Mouse (Mus musculus) heart, embryonic 10.5 days (tissue): ENCODE results near the gene Ccni. TPM values are rescaled to one million over a fixed set of nuclear protein-coding genes. Genes with fewer than 3 reads are reported as not detected.
A peak's percentile ranks its signal among the peaks of the same experiment; 100 is the strongest.

Source experiments
- DNase-seq: peaks from one replicate; pipeline ENCODE4 v3.0.0-alpha.2; 2017; ENCODE audit warnings: low spot score
- H3K27ac ChIP-seq: fragments of 300-500 bp; sonication (generic); 2 replicates; pipeline ENCODE4 v1.5.1; 2016; ENCODE audit warnings: mild to moderate bottlenecking
- H3K27me3 ChIP-seq: fragments of 300-500 bp; sonication (generic); 2 replicates; pipeline ENCODE4 v1.6.1; 2016; ENCODE audit warnings: mild to moderate bottlenecking; ENCODE audit not compliant: poor library complexity, insufficient read depth, severe bottlenecking
- H3K36me3 ChIP-seq: fragments of 300-500 bp; sonication (generic); 2 replicates; pipeline ENCODE4 v1.6.1; 2016; ENCODE audit warnings: mild to moderate bottlenecking, moderate library complexity
- H3K4me1 ChIP-seq: fragments of 300-500 bp; sonication (generic); 2 replicates; pipeline ENCODE4 v1.6.1; 2016; ENCODE audit warnings: mild to moderate bottlenecking
- H3K4me3 ChIP-seq: fragments of 300-500 bp; sonication (generic); 2 replicates; pipeline ENCODE4 v1.5.1; 2016; ENCODE audit warnings: mild to moderate bottlenecking, moderate library complexity
- H3K9me3 ChIP-seq: fragments of 300-500 bp; sonication (generic); 2 replicates; pipeline ENCODE4 v1.6.1; 2016; ENCODE audit warnings: mild to moderate bottlenecking, moderate library complexity
- WGBS: fragments of 180-500 bp; shearing (Covaris S2); methylation state at CpG from one replicate; pipeline ENCODE4 v1.1.7; 2016; 5-methylcytosine and 5-hydroxymethylcytosine counted together
- polyA plus RNA-seq: library from polyadenylated mRNA; unstranded; fragments of >200 nt; fragmentation: Nextera tagmentation; extraction: Ambion mirVana; gene quantifications from 2 replicates; pipeline ENCODE4 v1.2.1, GENCODE M21; 2016

Gene Ccni
- polyA plus RNA-seq, 1 experiment from 2014 or later, result 81.4 TPM

DNA sequence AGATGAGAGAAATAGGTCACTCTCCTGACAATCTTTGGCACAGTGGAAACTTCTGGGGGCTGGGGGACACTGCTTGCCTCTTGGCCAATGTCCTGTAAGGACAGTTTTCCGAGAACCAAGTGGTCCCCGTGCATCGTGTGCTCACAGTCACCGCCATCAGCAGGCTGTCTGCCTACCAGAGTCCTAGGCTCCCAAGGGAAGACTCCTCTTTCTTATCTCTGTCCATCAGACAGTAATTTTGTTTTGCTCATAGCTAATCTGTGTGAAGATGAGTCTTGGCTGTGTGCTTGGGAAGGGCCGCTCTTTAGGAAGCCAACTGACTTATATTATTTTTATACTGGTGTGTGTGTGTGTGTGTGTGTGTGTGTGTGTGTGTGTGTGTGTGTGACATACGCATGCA, 60.8 kb downstream of the Ccni start:
- Histone ChIP-seq H3K4me3 (no peak overlapping the region), H3K36me3 (peaks cover 32% of the 10 kb centered on the region), H3K9me3 (no peaks in the 10 kb centered on the region), H3K4me1 (peaks cover 57% of the 10 kb centered on the region), H3K27me3 (no peaks in the 10 kb centered on the region), H3K27ac (no peak overlapping the region)
- WGBS, result 81% methylated on average over 6 of the region's 6 CpGs
- no peak for DNase-seq

DNA sequence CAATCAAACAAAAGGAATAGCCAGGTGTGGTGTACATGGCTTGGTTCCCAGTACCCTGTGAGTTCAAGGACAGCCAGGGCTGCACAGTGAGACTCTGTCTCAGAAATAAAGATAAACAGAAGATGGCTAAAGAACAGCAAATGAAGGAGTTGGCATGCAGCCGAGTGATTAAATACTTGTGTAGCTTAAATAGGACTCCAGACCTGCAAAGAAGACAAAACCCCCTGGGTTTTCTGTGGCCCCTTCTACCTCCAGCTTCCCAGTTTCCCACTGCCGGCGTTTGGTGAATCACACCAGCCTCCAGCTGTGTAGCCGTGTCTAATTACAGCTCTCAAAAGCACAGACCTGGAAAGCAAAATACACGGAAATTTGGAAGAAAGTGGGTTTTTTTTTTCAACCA, 61.4 kb downstream of the Ccni start:
- WGBS, result 62% methylated on average over 5 of the region's 5 CpGs
- H3K4me3 ChIP-seq, result no peak overlapping the region
- H3K4me1 ChIP-seq, result peaks cover 51% of the 10 kb centered on the region
- H3K9me3 ChIP-seq, result no peaks in the 10 kb centered on the region
- no peak overlapping the region for H3K27ac ChIP-seq
- DNase-seq, result no peak
- H3K27me3 ChIP-seq, result no peaks in the 10 kb centered on the region
- peaks cover 37% of the 10 kb centered on the region for H3K36me3 ChIP-seq

- Histone ChIP-seq H3K27me3 (no peaks in the 10 kb centered on the region), H3K36me3 (peaks cover 51% of the 10 kb centered on the region), H3K4me3 (no peak overlapping the region), H3K9me3 (no peaks in the 10 kb centered on the region), H3K27ac (peak overlapping the region; percentile 22; the same call in 1 of the 2 replicates), H3K4me1 (peaks cover 42% of the 10 kb centered on the region)
- DNase-seq, result no peak
- WGBS, result 33% methylated on average over 12 of the region's 12 CpGs
These were observed 62.8 kb downstream of the Ccni start for GRCm38 (mm10) chr5:93143360-93144091.

GRCm38 (mm10) chr5:93140747-93141146, 65.5 kb downstream of the Ccni start:
- Histone ChIP-seq H3K27me3 (no peaks in the 10 kb centered on the region), H3K27ac (no peak overlapping the region), H3K4me3 (no peak overlapping the region), H3K36me3 (peaks cover 48% of the 10 kb centered on the region), H3K4me1 (peaks cover 40% of the 10 kb centered on the region), H3K9me3 (no peaks in the 10 kb centered on the region)
- WGBS, result 83% methylated on average over 5 of the region's 5 CpGs
- no peak for DNase-seq

DNA sequence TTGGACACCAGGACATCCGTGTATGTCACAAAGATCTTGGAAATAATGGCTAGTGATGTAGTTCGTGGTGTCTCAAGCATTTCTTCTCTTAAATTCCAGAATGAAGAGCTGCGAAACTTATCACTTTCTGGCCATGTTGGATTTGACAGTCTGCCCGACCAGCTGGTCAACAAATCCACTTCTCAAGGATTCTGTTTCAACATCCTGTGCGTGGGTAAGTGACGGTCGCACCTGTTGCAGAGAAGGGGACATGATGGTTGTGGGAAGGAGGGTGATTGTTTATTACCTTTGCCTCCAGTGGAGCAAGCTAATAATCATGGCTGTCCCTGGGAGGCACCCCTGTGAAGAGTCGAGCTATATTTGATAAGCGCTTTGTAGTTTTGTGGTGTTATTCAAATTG, 66.9 kb downstream of the Ccni start:
- DNase-seq, result no peak
- Histone ChIP-seq H3K9me3 (no peaks in the 10 kb centered on the region), H3K4me1 (peaks cover 47% of the 10 kb centered on the region), H3K4me3 (no peak overlapping the region), H3K27me3 (no peaks in the 10 kb centered on the region), H3K27ac (no peak overlapping the region), H3K36me3 (peaks cover 48% of the 10 kb centered on the region)
- 91% methylated on average over 9 of the region's 9 CpGs for WGBS

GRCm38 (mm10) chr5:93136956-93137586, 69.2 kb downstream of the Ccni start:
- WGBS, result 39% methylated on average over 5 of the region's 5 CpGs
- peak; percentile 87 for DNase-seq
- Histone ChIP-seq H3K9me3 (no peaks in the 10 kb centered on the region), H3K27ac (peak overlapping the region; percentile 87), H3K4me1 (peaks cover 54% of the 10 kb centered on the region), H3K27me3 (no peaks in the 10 kb centered on the region), H3K4me3 (peak overlapping the region; percentile 36; the same call in 1 of the 2 replicates), H3K36me3 (peaks cover 42% of the 10 kb centered on the region)

GRCm38 (mm10) chr5:93135368-93136107, 70.8 kb downstream of the Ccni start:
- peaks cover 64% of the 10 kb centered on the region for H3K4me1 ChIP-seq
- H3K27ac ChIP-seq, result peak overlapping the region; percentile 56; the same call in 1 of the 2 replicates
- no peaks in the 10 kb centered on the region for H3K27me3 ChIP-seq
- no peak overlapping the region for H3K4me3 ChIP-seq
- H3K36me3 ChIP-seq, result peaks cover 27% of the 10 kb centered on the region
- WGBS, result 64% methylated on average over 10 of the region's 10 CpGs
- H3K9me3 ChIP-seq, result no peaks in the 10 kb centered on the region
- DNase-seq, result no peak

- Histone ChIP-seq H3K27ac (peak overlapping the region; percentile 32; the same call in 1 of the 2 replicates), H3K36me3 (peaks cover 8% of the 10 kb centered on the region), H3K4me1 (peaks cover 83% of the 10 kb centered on the region), H3K4me3 (no peak overlapping the region), H3K27me3 (no peaks in the 10 kb centered on the region), H3K9me3 (no peaks in the 10 kb centered on the region)
- DNase-seq, result no peak
- WGBS, result 58% methylated on average over 10 of the region's 10 CpGs
These were observed 72.7 kb downstream of the Ccni start for GRCm38 (mm10) chr5:93133445-93134244.

Other genes with a start within 250 kb of the Ccni start
- gene Sowahb, start 161.5 kb downstream of the Ccni start, polyA plus RNA-seq, result 0.73 and 1.2 TPM in 2 replicates
- gene Sept11, start 113.1 kb downstream of the Ccni start, polyA plus RNA-seq, result 129 and 153 TPM in 2 replicates
- gene 2010109A12Rik, start within 50 bp of the Ccni start, polyA plus RNA-seq, result 0.95 and 1.7 TPM in 2 replicates
- gene Ccng2, start 60.8 kb upstream of the Ccni start, polyA plus RNA-seq, result 30.2 and 38.3 TPM in 2 replicates